Mouse (Mus musculus) neural tube, embryonic 13.5 days (tissue): ENCODE data around the gene Schip1. TPM values are rescaled to one million over a fixed set of nuclear protein-coding genes. Genes with fewer than 3 reads are reported as not detected.

ENCODE experiments used
- ATAC-seq: fragments of 200-750 bp; cut with Nextera tagmentation; 2 replicates; pipeline ENCODE4 v1.8.0; 2017; ENCODE audit warnings: low read depth, mild to moderate bottlenecking, moderate TSS enrichment, moderate library complexity
- H3K27ac ChIP-seq: fragments of 300-500 bp; sonication (generic); replicated peaks from 2 replicates; pipeline ENCODE4 v1.5.1; 2015; ENCODE audit warnings: moderate library complexity, mild to moderate bottlenecking, inconsistent platforms
- H3K27me3 ChIP-seq: fragments of 300-500 bp; sonication (generic); 2 replicates; pipeline ENCODE4 v1.6.1; 2015; ENCODE audit warnings: mild to moderate bottlenecking, inconsistent platforms
- H3K36me3 ChIP-seq: fragments of 300-500 bp; sonication (generic); 2 replicates; pipeline ENCODE4 v1.6.1; 2015; ENCODE audit warnings: mild to moderate bottlenecking, inconsistent platforms
- H3K4me1 ChIP-seq: fragments of 300-500 bp; sonication (generic); replicated peaks from 2 replicates; pipeline ENCODE4 v1.6.1; 2015; ENCODE audit warnings: inconsistent platforms
- H3K4me2 ChIP-seq: fragments of 300-500 bp; sonication (generic); 2 replicates; pipeline ENCODE4 v1.6.1; 2015; ENCODE audit warnings: inconsistent platforms, mild to moderate bottlenecking, moderate library complexity
- H3K4me3 ChIP-seq: fragments of 300-500 bp; sonication (generic); 2 replicates; pipeline ENCODE4 v1.5.1; 2015; ENCODE audit warnings: mild to moderate bottlenecking, inconsistent platforms
- H3K9ac ChIP-seq: fragments of 300-500 bp; sonication (generic); 2 replicates; pipeline ENCODE4 v1.6.1; 2015; ENCODE audit warnings: moderate library complexity, mild to moderate bottlenecking, inconsistent platforms
- H3K9me3 ChIP-seq: fragments of 300-500 bp; sonication (generic); 2 replicates; pipeline ENCODE4 v1.6.1; 2016; ENCODE audit warnings: inconsistent platforms
- WGBS: fragments of 180-500 bp; shearing (Covaris S2); methylation state at CpG from one replicate; pipeline ENCODE4 v1.1.7; 2015; 5-methylcytosine and 5-hydroxymethylcytosine counted together
- polyA plus RNA-seq: library from polyadenylated mRNA; unstranded; fragments of >200 nt; fragmentation: Nextera tagmentation; extraction: Ambion mirVana; gene quantifications from 2 replicates; pipeline ENCODE4 v1.2.1, GENCODE M21; 2015

Gene Schip1
- 160 and 165 TPM in 2 replicates for polyA plus RNA-seq

DNA sequence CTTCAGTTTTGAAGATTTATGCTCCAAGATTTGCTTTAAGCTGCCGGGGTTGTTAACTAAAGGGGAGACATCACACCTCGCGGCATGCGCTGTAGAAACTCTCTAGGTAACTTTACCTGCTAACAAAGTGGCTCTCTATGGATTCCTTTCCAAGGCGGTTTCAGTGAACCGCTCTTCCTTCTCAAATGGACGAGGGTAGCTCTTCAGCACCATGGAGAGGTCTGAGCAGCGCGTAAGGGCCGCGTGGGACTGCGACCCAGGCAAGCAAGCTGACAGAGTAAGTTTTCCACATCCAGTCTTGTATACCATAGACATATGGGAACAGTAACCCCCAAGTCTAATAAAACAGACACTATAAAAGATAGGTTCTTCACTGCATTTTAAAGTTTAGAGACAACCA is at the start of gene Schip1:
TSS of gene Schip1 (plus strand) at position 72 of the 400 bp plus-strand sequence.
- Histone ChIP-seq H3K36me3 (no peaks in the 10 kb centered on the region), H3K4me3 (no peak within 1 kb of the TSS), H3K27ac (no peak within 1 kb of the TSS), H3K4me1 (no peaks in the 10 kb centered on the region), H3K9ac (no peak within 1 kb of the TSS), H3K9me3 (no peaks in the 10 kb centered on the region), H3K27me3 (0 out of 2 replicates have a peak, but pooled peaks cover 2% of the 10 kb centered on the region), H3K4me2 (no peak within 1 kb of the TSS)
- ATAC-seq, result no peak
- 40% methylated on average over 12 of the region's 12 CpGs for WGBS

DNA sequence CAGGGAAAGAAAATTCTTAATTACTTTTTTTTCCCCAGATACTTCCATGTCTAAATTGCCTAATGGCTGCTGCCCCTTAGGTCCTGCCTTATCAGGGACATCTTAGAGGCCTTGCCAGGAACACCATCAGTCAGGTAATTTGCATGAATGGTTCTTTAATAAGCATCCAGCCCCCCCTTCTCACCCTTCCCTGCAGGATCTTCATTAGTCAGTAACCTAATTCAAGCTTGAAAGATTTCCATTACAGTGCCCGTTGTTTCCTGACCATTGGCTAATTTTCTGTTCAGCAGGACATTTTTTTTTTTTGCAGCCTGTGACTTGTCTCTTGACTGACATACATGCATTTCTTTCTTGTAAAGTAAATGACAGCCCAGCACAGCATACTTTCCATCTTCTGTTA is 48.8 kb upstream of the Schip1 start:
- WGBS, result 26% methylated on average over 1 of the region's 1 CpGs
- no peaks in the 10 kb centered on the region for H3K36me3 ChIP-seq
- no peak overlapping the region for H3K4me3 ChIP-seq
- no peak overlapping the region for H3K4me2 ChIP-seq
- H3K27ac ChIP-seq, result no peak overlapping the region
- 0 out of 2 replicates have a peak, but pooled peaks cover 3% of the 10 kb centered on the region for H3K27me3 ChIP-seq
- no peaks in the 10 kb centered on the region; the same call in 1 of the 2 replicates for H3K4me1 ChIP-seq
- no peaks in the 10 kb centered on the region for H3K9me3 ChIP-seq
- H3K9ac ChIP-seq, result no peak overlapping the region
- no peak for ATAC-seq

DNA sequence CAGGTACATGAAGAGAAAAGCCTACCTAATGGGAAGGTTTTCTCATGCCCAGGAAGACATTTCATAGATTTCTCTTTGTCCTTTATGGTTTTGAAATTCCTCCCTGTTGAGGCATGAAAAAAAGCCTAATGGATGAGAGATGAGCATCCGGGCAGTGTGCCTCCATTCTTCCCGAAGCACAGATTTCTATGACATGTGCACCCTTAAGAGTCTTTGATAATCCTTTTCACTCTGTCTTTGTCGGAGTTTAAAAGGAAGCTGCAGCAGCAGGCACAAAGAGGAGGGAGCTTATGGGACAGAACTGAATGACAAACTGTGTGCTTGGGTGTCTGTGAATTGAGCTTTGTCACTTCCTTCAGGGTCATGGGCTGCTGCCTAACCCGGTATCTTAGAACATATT is 45.2 kb upstream of the Schip1 start:
- Histone ChIP-seq H3K36me3 (no peaks in the 10 kb centered on the region), H3K9me3 (no peaks in the 10 kb centered on the region), H3K4me2 (no peak overlapping the region), H3K4me1 (no peaks in the 10 kb centered on the region; the same call in 1 of the 2 replicates), H3K4me3 (no peak overlapping the region), H3K9ac (no peak overlapping the region), H3K27ac (no peak overlapping the region), H3K27me3 (0 out of 2 replicates have a peak, but pooled peaks cover 3% of the 10 kb centered on the region)
- whole genome bisulfite sequencing, result 46% methylated on average over 4 of the region's 4 CpGs
- ATAC-seq, result no peak

DNA sequence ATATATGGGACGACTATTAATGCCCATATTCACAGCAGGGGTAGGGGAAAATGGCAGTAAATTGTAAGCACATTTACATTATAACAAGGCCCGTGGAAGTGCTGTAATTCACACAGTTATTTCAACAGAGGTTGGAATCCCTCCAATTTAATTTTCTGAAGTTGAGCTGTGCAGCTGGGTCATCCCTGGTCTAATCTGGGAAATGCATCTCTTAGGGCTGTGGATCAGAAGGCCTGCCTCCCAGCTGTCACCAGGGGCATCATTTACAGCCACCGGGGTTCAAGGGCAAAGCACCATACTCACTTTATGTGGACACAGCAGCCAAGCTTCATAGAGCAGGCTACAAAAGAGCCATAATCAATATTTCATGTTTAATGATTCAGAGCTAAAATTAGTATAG is 28.5 kb upstream of the Schip1 start:
- Histone ChIP-seq H3K36me3 (no peaks in the 10 kb centered on the region), H3K4me1 (peaks cover 10% of the 10 kb centered on the region), H3K27ac (0 out of 2 replicates have a peak overlapping the region, but pooled peaks have one; percentile 55), H3K27me3 (no peaks in the 10 kb centered on the region), H3K4me2 (no peak overlapping the region), H3K9ac (no peak overlapping the region), H3K4me3 (no peak overlapping the region), H3K9me3 (no peaks in the 10 kb centered on the region)
- 14% methylated on average over 3 of the region's 3 CpGs for WGBS
- ATAC-seq, result peak; percentile 86

DNA sequence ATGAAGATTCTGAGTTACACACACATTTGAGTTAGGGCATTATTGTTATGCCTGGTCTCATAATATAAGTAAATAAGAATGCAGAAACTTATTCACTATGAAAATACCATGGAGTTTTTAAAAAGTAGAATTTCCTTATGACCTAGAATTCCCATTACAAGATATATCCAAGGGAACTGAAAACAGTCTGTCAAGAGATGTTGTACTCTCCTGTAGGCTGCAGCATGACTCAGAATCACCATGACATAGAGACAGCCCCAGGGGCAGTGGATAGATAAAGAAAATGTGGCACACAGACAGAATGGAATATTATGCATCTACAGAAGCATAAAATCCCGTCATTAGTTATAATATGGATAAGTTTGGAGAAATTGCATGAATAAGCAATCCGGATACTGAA is 21.7 kb upstream of the Schip1 start:
- Histone ChIP-seq H3K4me2 (no peak overlapping the region), H3K27ac (no peak overlapping the region), H3K9me3 (no peaks in the 10 kb centered on the region), H3K36me3 (no peaks in the 10 kb centered on the region), H3K4me3 (no peak overlapping the region), H3K4me1 (peaks cover 15% of the 10 kb centered on the region), H3K9ac (no peak overlapping the region), H3K27me3 (peaks cover 6% of the 10 kb centered on the region; the same call in 1 of the 2 replicates)
- no peak for ATAC-seq
- WGBS, result 90% methylated on average over 2 of the region's 2 CpGs

DNA sequence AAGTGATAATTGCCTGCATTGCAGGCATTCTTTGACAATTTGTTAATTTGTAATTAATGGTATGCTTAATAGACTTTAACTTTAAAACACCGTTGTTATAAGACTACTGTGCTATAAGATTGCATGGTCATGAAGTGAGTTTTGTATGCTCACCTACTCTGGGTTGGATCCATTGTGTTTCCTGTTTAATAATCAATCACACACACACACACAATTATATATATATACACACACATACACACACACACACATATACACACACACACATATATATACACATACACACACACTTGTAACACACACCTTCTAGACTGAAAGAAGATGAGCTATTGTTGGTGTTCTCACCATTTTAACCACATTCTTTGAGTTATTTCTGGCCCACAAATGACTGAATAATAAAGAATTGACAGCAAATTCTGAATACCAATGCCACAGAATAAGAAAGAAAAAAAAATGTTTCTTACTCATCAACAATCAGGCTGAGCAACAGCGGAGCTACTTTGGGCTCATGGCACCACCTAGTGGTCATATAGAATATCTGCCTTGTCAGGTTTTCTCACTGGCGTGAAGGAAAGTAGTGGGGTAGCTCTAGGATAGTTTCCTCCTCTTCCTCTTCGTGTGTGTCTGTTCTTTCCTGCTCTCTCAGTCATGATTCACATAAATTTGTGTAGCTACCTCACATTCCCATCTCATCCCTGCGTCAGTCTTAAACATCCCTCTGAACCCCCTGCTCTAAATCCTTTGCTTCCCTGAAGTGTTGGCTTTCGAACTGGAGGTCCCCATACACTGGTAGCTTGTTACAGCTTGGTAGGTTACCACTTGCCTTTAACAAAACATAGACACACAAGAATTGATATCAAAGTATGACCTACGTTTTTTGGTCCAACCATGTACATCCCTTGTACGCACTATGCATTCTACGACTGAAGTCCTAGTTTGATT is 18.9 kb upstream of the Schip1 start:
- Histone ChIP-seq H3K4me2 (no peak overlapping the region), H3K9ac (no peak overlapping the region), H3K9me3 (no peaks in the 10 kb centered on the region), H3K27me3 (peaks cover 6% of the 10 kb centered on the region; the same call in 1 of the 2 replicates), H3K27ac (no peak overlapping the region), H3K4me3 (no peak overlapping the region), H3K36me3 (no peaks in the 10 kb centered on the region), H3K4me1 (peaks cover 15% of the 10 kb centered on the region)
- ATAC-seq, result peak; percentile 71
- WGBS, result 49% methylated on average over 9 of the region's 9 CpGs

DNA sequence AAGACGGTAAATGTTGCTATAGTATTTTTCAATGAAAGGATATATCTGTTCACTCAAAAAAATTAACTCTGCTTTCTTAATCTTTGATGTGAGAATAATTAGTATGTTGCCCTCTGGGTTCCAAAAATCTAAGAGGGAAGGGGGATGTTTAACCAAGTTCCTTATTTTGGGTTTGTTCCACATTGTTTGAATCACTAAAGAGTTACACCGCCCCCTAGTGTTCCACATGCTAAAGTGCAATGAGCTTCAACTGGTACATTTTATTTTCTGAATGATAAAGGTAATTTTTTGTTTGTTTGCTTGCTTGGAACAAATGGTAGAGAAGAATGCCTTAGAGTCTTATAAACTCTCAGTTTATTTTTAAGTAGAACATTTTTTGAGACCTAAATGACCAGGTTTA is 11.1 kb upstream of the Schip1 start:
- 48% methylated on average over 2 of the region's 2 CpGs for WGBS
- Histone ChIP-seq H3K27me3 (no peaks in the 10 kb centered on the region), H3K27ac (no peak overlapping the region), H3K9ac (no peak overlapping the region), H3K4me3 (no peak overlapping the region), H3K36me3 (no peaks in the 10 kb centered on the region), H3K9me3 (no peaks in the 10 kb centered on the region), H3K4me2 (no peak overlapping the region), H3K4me1 (no peaks in the 10 kb centered on the region)
- no peak for ATAC-seq

DNA sequence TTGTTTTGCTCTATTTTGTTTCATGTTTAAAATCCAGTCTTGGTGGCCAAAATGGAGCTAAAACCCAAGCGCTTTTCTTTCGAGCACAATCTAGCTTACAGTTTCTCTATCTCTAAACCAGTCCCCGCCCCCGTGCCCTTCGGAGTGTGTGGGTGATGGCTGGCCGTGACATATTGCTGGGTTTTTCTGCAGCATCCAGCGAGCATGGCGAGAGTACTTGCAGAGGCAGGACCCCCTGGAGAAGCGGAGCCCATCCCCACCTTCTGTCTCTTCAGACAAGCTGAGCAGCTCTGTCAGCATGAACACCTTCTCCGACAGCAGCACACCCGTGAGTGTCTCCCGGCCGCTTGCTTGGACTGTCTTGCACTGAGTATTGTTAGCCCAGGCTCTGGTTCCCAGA is 9.5 kb upstream of the Schip1 start:
- no peaks in the 10 kb centered on the region for H3K27me3 ChIP-seq
- H3K9ac ChIP-seq, result no peak overlapping the region
- H3K4me1 ChIP-seq, result no peaks in the 10 kb centered on the region
- no peak overlapping the region for H3K4me3 ChIP-seq
- no peak for ATAC-seq
- H3K9me3 ChIP-seq, result no peaks in the 10 kb centered on the region
- no peak overlapping the region for H3K4me2 ChIP-seq
- WGBS, result 69% methylated on average over 13 of the region's 13 CpGs
- no peaks in the 10 kb centered on the region for H3K36me3 ChIP-seq
- no peak overlapping the region for H3K27ac ChIP-seq

DNA sequence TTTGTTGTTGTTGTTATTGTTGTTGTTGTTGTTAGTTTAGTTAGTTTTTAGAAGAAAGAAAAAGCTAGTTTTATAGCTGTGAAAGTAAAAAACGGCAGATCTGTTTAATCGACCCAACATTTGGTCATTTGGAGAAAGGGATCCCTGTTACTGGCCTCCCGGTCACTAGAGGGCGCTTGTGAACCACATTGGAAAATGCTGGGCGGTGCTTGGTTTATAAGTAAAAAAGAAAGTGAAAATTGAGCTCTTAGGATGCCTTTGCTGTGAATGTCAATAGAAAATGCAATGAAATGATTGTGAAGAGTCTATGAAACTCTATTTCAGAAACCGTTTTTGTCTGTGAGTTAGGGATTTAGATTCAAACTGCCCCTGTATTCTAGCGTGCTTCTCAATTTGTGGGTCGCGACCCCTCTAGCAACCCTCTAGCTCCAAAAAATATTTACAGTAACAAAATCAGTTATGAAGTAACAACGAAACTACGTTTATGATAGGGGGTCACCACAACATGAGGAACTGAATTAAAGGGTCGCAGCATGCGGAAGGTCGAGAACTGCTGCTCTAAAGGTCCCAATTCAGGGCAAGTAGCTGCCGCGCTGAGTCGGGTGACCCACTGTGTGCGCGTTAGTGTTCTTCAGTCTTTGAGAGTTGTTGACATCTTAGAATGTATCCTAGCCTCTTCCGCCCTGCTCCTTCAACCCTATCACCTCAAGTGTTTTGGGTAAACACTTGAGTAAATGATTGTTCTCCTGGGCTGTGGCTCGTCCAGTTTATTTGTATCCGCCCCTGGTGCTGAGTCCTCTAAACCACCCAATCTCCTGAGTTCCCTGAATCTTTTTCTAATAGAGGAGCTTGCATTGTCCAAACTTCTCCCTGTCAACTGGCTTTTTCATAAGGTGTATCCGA is 8.0 kb upstream of the Schip1 start:
- Histone ChIP-seq H3K36me3 (no peaks in the 10 kb centered on the region), H3K9me3 (no peaks in the 10 kb centered on the region), H3K27ac (no peak overlapping the region), H3K4me3 (no peak overlapping the region; the same call in 1 of the 2 replicates), H3K4me1 (no peaks in the 10 kb centered on the region), H3K4me2 (peak overlapping the region; percentile 21), H3K27me3 (0 out of 2 replicates have a peak, but pooled peaks cover 1% of the 10 kb centered on the region), H3K9ac (no peak overlapping the region)
- 54% methylated on average over 23 of the region's 23 CpGs for WGBS
- ATAC-seq, result no peak

DNA sequence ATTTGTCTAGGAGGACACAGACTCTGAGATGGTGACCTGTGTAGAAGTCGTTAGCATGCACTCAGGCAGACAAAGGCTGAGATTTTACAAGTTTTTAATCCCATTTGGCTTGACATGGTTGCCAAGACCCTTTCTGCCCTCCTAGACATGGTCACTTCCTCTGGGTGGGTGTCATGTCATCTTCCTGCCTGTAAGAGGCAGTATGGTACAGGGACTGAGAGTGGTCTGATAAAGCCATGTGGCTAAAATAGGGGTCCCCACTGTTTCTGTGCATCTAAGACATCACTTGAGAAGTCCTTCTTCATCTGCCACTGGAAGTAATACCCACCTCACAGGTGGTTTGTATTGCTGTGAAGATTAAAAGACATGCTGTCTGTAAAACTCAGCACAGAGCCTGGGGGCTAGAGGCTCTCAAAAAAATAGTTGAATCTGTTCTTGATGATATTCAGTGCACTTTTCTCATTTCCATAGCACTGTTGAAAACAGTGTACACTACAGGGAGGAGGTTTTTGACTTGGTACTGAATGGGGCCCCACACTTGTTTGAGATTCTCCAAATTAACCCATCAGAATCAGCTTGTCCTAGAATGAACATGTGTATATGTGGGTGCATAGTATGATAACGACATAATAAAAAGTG is 5.3 kb upstream of the Schip1 start:
- ATAC-seq, result peak; percentile 64; the same call in 1 of the 2 replicates
- no peak overlapping the region for H3K9ac ChIP-seq
- no peaks in the 10 kb centered on the region for H3K4me1 ChIP-seq
- H3K27me3 ChIP-seq, result 0 out of 2 replicates have a peak, but pooled peaks cover 2% of the 10 kb centered on the region
- no peak overlapping the region for H3K4me3 ChIP-seq
- WGBS, result 54% methylated on average over 2 of the region's 2 CpGs
- H3K9me3 ChIP-seq, result no peaks in the 10 kb centered on the region
- no peak overlapping the region for H3K4me2 ChIP-seq
- H3K27ac ChIP-seq, result no peak overlapping the region
- H3K36me3 ChIP-seq, result no peaks in the 10 kb centered on the region
